Mouse (Mus musculus) erythroblast, adult 5-6 weeks (primary cell): ENCODE data around the gene Tlx2. TPM values are rescaled to one million over a fixed set of nuclear protein-coding genes. Genes with fewer than 3 reads are reported as not detected.

Source experiments
- ATAC-seq: replicated peaks from 2 replicates; pipeline ENCODE4 v1.8.0; 2016; ENCODE audit warnings: moderate number of reproducible peaks, mild to moderate bottlenecking, moderate TSS enrichment, inconsistent platforms; ENCODE audit not compliant: poor library complexity, low FRiP score, severe bottlenecking
- total RNA-seq, 2 experiments: library from RNA; stranded (forward) in 1 of 2; stranded (reverse) in 1 of 2; fragments of 150-400 nt in 1 of 2; fragments of 200-764, 138-1000 nt in 1 of 2; gene quantifications; 2 replicates each; pipeline versions ENCODE4 v1.2.3 to v1.2.4; 2015 to 2017; ENCODE audit warnings: low replicate concordance in 2 of 2

Tlx2 gene
- total RNA-seq, 2 experiments from 2014 or later, result not detected

GRCm38 (mm10) chr6:83029777-83030176 is 40.3 kb downstream of the Tlx2 start:
- ATAC-seq, result no peak

GRCm38 (mm10) chr6:83027706-83028105 is 42.4 kb downstream of the Tlx2 start:
- no peak for ATAC-seq

GRCm38 (mm10) chr6:83027293-83027692 is 42.8 kb downstream of the Tlx2 start:
- ATAC-seq, result no peak

- ATAC-seq, result no peak
Measured at GRCm38 (mm10) chr6:83025221-83025620, 44.9 kb downstream of the Tlx2 start.

- no peak for ATAC-seq
Measured at GRCm38 (mm10) chr6:83024421-83024820, 45.7 kb downstream of the Tlx2 start.

GRCm38 (mm10) chr6:83023786-83024185 is 46.3 kb downstream of the Tlx2 start:
- ATAC-seq, result no peak

- ATAC-seq, result peak; percentile 60
Measured at GRCm38 (mm10) chr6:83023008-83023407, 47.1 kb downstream of the Tlx2 start.

GRCm38 (mm10) chr6:83020836-83021593 is 49.1 kb downstream of the Tlx2 start:
- ATAC-seq, result no peak

- ATAC-seq, result peak; percentile 71
Measured at GRCm38 (mm10) chr6:83020121-83020520, 50.0 kb downstream of the Tlx2 start.

- ATAC-seq, result no peak
Measured at GRCm38 (mm10) chr6:83019044-83019443, 51.0 kb downstream of the Tlx2 start.

Other genes starting within 250 kb of the Tlx2 start
- gene Sema4f, start 130.5 kb downstream of the Tlx2 start, total RNA-seq (2015; ENCODE audit: low replicate concordance), result not detected in 2 replicates
- not detected in 2 replicates for gene Sema4f, start 130.5 kb downstream of the Tlx2 start, total RNA-seq (2017; ENCODE audit: low replicate concordance)
- 2.7 and 25.6 TPM in 2 replicates for gene M1ap, start 123.4 kb downstream of the Tlx2 start, total RNA-seq (2015; ENCODE audit: low replicate concordance)
- 8.2 and 16.6 TPM in 2 replicates for gene M1ap, start 123.4 kb downstream of the Tlx2 start, total RNA-seq (2017; ENCODE audit: low replicate concordance)
- 11.3 and 19.4 TPM in 2 replicates for gene Dok1, start 36.8 kb downstream of the Tlx2 start, total RNA-seq (2015; ENCODE audit: low replicate concordance)
- 23.9 and 24.7 TPM in 2 replicates for gene Dok1, start 36.8 kb downstream of the Tlx2 start, total RNA-seq (2017; ENCODE audit: low replicate concordance)
- gene Loxl3, start 36.1 kb downstream of the Tlx2 start, total RNA-seq (2015; ENCODE audit: low replicate concordance), result 1.5 and 2.9 TPM in 2 replicates
- 3.2 and 3.6 TPM in 2 replicates for gene Loxl3, start 36.1 kb downstream of the Tlx2 start, total RNA-seq (2017; ENCODE audit: low replicate concordance)
- gene Aup1, start 15.8 kb downstream of the Tlx2 start, total RNA-seq (2015; ENCODE audit: low replicate concordance), result 197 and 242 TPM in 2 replicates
- 212 and 218 TPM in 2 replicates for gene Aup1, start 15.8 kb downstream of the Tlx2 start, total RNA-seq (2017; ENCODE audit: low replicate concordance)
- 69.4 and 97.8 TPM in 2 replicates for gene Htra2, start 15.0 kb downstream of the Tlx2 start, total RNA-seq (2015; ENCODE audit: low replicate concordance)
- gene Htra2, start 15.0 kb downstream of the Tlx2 start, total RNA-seq (2017; ENCODE audit: low replicate concordance), result 41.9 and 57.7 TPM in 2 replicates
- gene Dqx1, start 12.4 kb downstream of the Tlx2 start, total RNA-seq (2015; ENCODE audit: low replicate concordance), result 1.7 and 3.5 TPM in 2 replicates
- gene Dqx1, start 12.4 kb downstream of the Tlx2 start, total RNA-seq (2017; ENCODE audit: low replicate concordance), result 4.2 and 6.7 TPM in 2 replicates
- gene Pcgf1, start 7.6 kb upstream of the Tlx2 start, total RNA-seq (2015; ENCODE audit: low replicate concordance), result 19.8 and 29.7 TPM in 2 replicates
- 11.0 and 18.1 TPM in 2 replicates for gene Pcgf1, start 7.6 kb upstream of the Tlx2 start, total RNA-seq (2017; ENCODE audit: low replicate concordance)
- not detected in 2 replicates for gene Lbx2, start 16.1 kb upstream of the Tlx2 start, total RNA-seq (2015; ENCODE audit: low replicate concordance)
- not detected in 2 replicates for gene Lbx2, start 16.1 kb upstream of the Tlx2 start, total RNA-seq (2017; ENCODE audit: low replicate concordance)
- gene Ccdc142, start 31.3 kb upstream of the Tlx2 start, total RNA-seq (2015; ENCODE audit: low replicate concordance), result not detected in 2 replicates
- 0.98 TPM in 1 of 2 replicates, not detected in the other for gene Ccdc142, start 31.3 kb upstream of the Tlx2 start, total RNA-seq (2017; ENCODE audit: low replicate concordance)
- gene Gm42688, start 31.3 kb upstream of the Tlx2 start, total RNA-seq (2015; ENCODE audit: low replicate concordance), result 0.19 TPM in 1 of 2 replicates, not detected in the other
- gene Gm42688, start 31.3 kb upstream of the Tlx2 start, total RNA-seq (2017; ENCODE audit: low replicate concordance), result 0.94 TPM in 1 of 2 replicates, not detected in the other
- gene Mrpl53, start 38.7 kb upstream of the Tlx2 start, total RNA-seq (2015; ENCODE audit: low replicate concordance), result 21.7 and 33.9 TPM in 2 replicates
- gene Mrpl53, start 38.7 kb upstream of the Tlx2 start, total RNA-seq (2017; ENCODE audit: low replicate concordance), result 6.6 and 14.8 TPM in 2 replicates
- gene Mogs, start 45.2 kb upstream of the Tlx2 start, total RNA-seq (2015; ENCODE audit: low replicate concordance), result 5.8 and 11.3 TPM in 2 replicates
- gene Mogs, start 45.2 kb upstream of the Tlx2 start, total RNA-seq (2017; ENCODE audit: low replicate concordance), result 13.8 and 18.5 TPM in 2 replicates
- gene Wbp1, start 51.3 kb upstream of the Tlx2 start, total RNA-seq (2015; ENCODE audit: low replicate concordance), result 7.1 and 18.8 TPM in 2 replicates
- gene Wbp1, start 51.3 kb upstream of the Tlx2 start, total RNA-seq (2017; ENCODE audit: low replicate concordance), result 18.3 and 42.2 TPM in 2 replicates
- gene Ino80b, start 55.1 kb upstream of the Tlx2 start, total RNA-seq (2015; ENCODE audit: low replicate concordance), result 0.77 and 5.2 TPM in 2 replicates
- 19.2 and 25.0 TPM in 2 replicates for gene Ino80b, start 55.1 kb upstream of the Tlx2 start, total RNA-seq (2017; ENCODE audit: low replicate concordance)
- 0.63 TPM in 1 of 2 replicates, not detected in the other for gene Rtkn, start 65.2 kb upstream of the Tlx2 start, total RNA-seq (2015; ENCODE audit: low replicate concordance)
- gene Rtkn, start 65.2 kb upstream of the Tlx2 start, total RNA-seq (2017; ENCODE audit: low replicate concordance), result not detected in 2 replicates
- gene Wdr54, start 86.1 kb upstream of the Tlx2 start, total RNA-seq (2015; ENCODE audit: low replicate concordance), result not detected in 2 replicates
- gene Wdr54, start 86.1 kb upstream of the Tlx2 start, total RNA-seq (2017; ENCODE audit: low replicate concordance), result 0.28 TPM in 1 of 2 replicates, not detected in the other
- not detected in 2 replicates for gene 1700003E16Rik, start 86.1 kb upstream of the Tlx2 start, total RNA-seq (2015; ENCODE audit: low replicate concordance)
- not detected in 2 replicates for gene 1700003E16Rik, start 86.1 kb upstream of the Tlx2 start, total RNA-seq (2017; ENCODE audit: low replicate concordance)
- 21.7 and 21.9 TPM in 2 replicates for gene Dctn1, start 95.6 kb upstream of the Tlx2 start, total RNA-seq (2015; ENCODE audit: low replicate concordance)
- 18.0 and 25.9 TPM in 2 replicates for gene Dctn1, start 95.6 kb upstream of the Tlx2 start, total RNA-seq (2017; ENCODE audit: low replicate concordance)
- 1.0 and 1.2 TPM in 2 replicates for gene Slc4a5, start 149.5 kb upstream of the Tlx2 start, total RNA-seq (2015; ENCODE audit: low replicate concordance)
- 0.28 and 0.43 TPM in 2 replicates for gene Slc4a5, start 149.5 kb upstream of the Tlx2 start, total RNA-seq (2017; ENCODE audit: low replicate concordance)